Mouse (Mus musculus) ES-E14 (cell line): ENCODE measurements around the gene Cwc15.

Experiments used
- CHD2 ChIP-seq: IDR thresholded peaks from 2 replicates; pipeline ENCODE4 v1.6.1; 2014; ENCODE audit warnings: mild to moderate bottlenecking, low read depth, low read length, inconsistent platforms
- MAFK ChIP-seq: IDR thresholded peaks from 2 replicates; pipeline ENCODE4 v1.6.1; 2014; ENCODE audit warnings: mild to moderate bottlenecking, low read depth, low read length, inconsistent platforms; ENCODE audit not compliant: insufficient read depth
- ZC3H11A ChIP-seq: IDR thresholded peaks from 2 replicates; pipeline ENCODE4 v1.6.1; 2012; ENCODE audit warnings: low read depth, mild to moderate bottlenecking, inconsistent platforms, low read length, borderline replicate concordance
- ZNF384 ChIP-seq: IDR thresholded peaks from 2 replicates; pipeline ENCODE4 v1.6.1; 2012; ENCODE audit warnings: low read depth, low read length, inconsistent platforms

DNA sequence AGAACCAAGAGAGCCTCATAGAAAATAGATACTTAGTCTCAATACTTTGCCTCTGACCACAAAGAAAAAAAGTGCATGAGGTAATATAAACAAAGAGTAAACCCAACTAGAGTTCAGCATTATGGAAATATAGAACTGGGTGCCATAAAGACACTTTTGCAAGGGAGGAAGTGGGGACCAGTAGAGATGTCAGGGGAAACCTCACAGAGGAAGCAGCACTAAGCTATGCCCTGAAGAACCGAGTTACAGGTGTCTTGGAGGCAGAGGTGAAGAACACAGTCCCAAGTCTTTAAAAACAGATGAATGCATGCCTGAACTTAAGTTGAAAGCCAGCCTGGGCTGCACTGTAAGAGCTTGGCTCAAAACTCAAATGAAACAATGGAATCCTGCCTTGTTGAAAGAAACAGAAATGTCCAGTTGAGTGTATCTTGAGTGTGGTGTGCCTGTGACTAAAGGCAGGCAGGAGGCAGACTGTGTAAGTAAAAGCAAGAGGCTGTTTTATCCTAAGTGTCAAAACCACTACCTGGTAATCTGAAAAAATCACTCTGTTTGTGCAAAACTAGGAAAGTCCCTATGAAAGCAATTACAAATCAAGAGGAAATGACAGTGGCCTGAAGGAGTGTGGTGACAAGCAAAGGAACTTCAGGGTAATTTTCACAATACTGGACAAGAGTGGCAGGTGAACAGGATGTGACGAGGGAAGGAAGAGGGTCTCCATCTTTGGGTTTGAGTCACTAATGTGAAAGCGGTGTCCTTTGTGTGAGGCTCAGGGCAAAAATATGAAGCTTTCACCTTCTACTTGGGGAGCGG lies 1.3 kb upstream of the Cwc15 start:
- TF ChIP-seq ZC3H11A: no peak
- no peak for TF ChIP-seq ZNF384
- TF ChIP-seq CHD2: no peak
- TF ChIP-seq MAFK: no peak
